Mouse (Mus musculus): Measurements from ENCODE around the gene Nufip2. TPM values are rescaled to one million over a fixed set of nuclear protein-coding genes. Genes with fewer than 3 reads are reported as not detected.
A peak's percentile ranks its signal among the peaks of the same experiment; 100 is the strongest.

The Nufip2 gene
- total RNA-seq, 2 experiments from 2014 or later = 68.5 to 73.5 TPM

DNA sequence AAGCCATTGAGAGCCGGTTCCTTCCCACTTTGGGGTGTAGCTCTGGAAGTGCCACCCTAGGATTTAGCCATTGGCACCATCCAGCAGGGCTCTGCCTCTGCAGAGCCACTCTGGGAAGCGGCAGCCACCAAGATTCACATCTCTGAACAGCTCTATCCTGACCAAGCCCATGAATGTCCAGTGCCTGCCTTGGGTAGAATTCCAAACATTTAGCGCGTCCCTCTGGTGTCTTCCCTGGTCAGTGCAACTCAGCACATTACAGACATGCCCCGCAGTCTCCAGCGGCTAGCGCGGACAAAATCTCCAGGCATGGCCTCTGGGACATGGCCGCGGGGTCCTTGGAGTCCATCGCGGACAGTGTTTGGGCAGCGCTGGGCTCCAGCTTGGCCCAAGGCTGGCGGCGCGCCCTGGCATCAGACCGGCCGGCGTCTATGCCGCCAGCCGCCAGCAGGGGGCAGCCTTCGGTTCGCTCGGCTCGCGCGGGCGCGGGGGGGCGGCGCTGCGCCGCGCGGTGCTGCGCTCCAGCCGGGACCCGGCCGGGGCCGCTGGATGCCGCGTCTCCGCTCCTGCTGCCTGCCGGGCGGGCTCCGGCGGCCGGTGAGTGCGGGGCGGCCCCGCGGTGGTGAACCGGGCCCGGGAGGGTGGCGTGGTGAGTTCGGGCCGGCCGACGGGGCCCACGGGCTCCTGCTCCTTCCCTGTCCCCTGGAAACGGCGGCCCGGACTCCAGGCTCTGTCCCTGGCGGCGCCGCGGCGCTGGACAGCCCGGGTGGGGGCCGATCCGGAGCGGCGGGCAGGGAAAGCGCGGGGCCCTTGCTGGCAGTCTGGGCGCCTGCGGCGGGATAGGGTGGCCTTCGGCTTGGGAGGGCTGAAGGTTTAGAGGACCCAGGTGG lies 77.1 kb downstream of the Nufip2 start, which contains the start of gene Myo18a:
TSS of gene Myo18a (plus strand) at position 464 of the 890 bp plus-strand sequence.
- peak; percentile 85 to 88 for DNase-seq (ENCODE audit: extremely low spot score in 1 of 2, low spot score in 2 of 2)
- intact Hi-C loops (cut with DNase I) = loop anchor here (1.0 kb wide), 1 partner anchor 30 kb away; no protein-coding TSS in a partner anchor
- peak; percentile 75 for TF ChIP-seq CTCF (IDR thresholded peaks at IDR 0.05)
- Histone ChIP-seq H3K27ac (peak within 1 kb of the TSS; percentile 97), H3K4me3 (peak within 1 kb of the TSS; percentile 84)

DNA sequence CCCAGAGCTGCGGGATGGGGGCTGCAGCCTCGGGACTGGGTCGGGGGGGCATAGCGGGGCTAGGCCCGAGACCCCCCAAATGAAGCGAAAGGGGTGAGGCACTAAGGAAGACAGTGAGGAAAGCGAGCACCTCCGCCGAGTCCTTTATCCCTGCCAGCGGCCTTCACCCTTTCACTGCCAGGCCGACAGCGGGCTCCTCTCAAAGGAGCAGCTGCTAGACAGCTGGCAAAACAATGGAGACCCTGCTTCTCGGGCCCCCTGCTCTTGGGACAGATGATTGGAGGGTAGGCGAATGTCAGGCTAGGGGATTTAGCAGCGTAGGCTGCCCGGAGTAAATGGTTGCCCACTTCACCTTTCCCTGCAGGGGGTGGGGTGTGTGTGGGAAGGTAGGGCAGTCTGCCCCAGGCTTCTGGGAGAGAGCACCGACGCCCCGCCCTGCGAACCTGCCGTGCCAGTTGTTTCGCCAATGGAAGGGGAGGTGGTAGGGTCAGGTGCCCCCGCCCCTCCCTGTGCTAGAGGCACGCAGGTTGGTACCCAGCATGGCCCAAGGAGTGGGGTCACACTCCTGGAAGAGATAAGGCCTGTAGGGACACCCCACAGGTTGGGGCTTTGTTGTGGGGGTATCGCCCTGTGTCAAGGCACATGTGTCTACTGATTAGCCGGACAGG lies 77.9 kb downstream of the Nufip2 start:
- no peak for TF ChIP-seq CTCF (IDR thresholded peaks at IDR 0.05)
- peak in 1 of 2 experiments; percentile 51 for DNase-seq (ENCODE audit: extremely low spot score in 1 of 2, low spot score in 2 of 2)
- H3K27ac ChIP-seq = peak overlapping the region; percentile 97
- H3K4me3 ChIP-seq = peak overlapping the region; percentile 84
- intact Hi-C loops (cut with DNase I) = loop anchor here (1.0 kb wide), 1 partner anchor 29 kb away; no protein-coding TSS in a partner anchor

DNA sequence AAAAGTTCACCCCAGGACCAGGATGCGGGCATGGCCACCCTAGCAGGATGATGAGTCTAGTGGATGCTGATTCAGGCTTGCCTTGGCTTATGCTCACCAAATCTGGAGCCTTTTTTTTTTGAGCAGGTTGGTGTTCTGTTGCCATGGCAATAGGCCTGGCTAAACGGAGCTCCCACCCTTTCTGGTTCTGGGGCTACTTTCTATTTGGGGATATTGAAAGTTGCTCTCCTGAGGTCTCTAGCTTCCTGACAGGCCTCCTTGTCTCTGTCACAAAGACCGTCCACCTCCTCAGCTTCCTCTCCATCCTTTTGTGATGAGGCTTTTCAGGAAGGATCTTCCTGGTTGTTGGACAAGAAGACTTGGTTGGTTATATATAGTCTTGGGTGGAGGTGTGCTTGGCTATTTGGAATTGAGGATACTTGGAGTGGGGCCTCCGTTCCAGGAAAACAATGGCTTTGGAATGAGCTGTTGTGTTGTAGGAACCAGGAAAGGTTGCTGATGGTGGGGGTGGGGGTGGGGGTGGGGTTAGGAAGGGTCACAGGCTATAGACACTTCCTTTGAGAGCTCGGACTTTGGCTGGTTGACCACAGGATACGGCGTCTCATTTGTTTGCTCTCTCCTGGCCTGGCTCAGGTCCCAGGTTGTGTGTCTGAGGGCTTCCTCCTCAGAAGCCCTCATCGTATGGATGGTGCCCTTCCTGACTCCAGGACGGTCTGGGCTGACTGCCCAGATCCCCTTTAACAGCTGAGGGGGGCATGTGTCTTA lies 78.9 kb downstream of the Nufip2 start:
- Histone ChIP-seq H3K4me3 (peak overlapping the region; percentile 84), H3K27ac (peak overlapping the region; percentile 97)
- intact Hi-C loops (cut with DNase I) = no loop called here
- peak; percentile 38 to 48 for DNase-seq (ENCODE audit: extremely low spot score in 1 of 2, low spot score in 2 of 2)
- TF ChIP-seq CTCF (IDR thresholded peaks at IDR 0.05) = no peak

DNA sequence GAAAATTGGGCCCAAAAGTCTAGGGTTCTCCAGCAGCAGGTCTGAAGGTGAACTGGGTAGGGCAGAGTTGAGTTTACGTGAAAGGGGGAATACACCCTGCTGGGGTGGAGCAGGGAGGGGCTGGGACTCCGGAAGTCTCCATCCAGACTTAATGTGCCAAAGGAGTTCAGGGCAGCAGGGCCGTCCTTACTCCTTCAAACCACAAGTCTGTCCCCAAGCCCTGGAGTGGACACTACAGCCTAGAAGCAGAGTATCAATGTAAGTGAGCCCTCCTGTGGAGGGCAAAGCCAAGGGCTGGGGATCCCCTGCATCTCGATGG lies 79.5 kb downstream of the Nufip2 start:
- Histone ChIP-seq H3K4me3 (peak overlapping the region; percentile 84), H3K27ac (peak overlapping the region; percentile 97)
- no peak for TF ChIP-seq CTCF (IDR thresholded peaks at IDR 0.05)
- DNase-seq (ENCODE audit: extremely low spot score in 1 of 2, low spot score in 2 of 2) = peak in 1 of 2 experiments; percentile 15
- intact Hi-C loops (cut with DNase I) = no loop called here

DNA sequence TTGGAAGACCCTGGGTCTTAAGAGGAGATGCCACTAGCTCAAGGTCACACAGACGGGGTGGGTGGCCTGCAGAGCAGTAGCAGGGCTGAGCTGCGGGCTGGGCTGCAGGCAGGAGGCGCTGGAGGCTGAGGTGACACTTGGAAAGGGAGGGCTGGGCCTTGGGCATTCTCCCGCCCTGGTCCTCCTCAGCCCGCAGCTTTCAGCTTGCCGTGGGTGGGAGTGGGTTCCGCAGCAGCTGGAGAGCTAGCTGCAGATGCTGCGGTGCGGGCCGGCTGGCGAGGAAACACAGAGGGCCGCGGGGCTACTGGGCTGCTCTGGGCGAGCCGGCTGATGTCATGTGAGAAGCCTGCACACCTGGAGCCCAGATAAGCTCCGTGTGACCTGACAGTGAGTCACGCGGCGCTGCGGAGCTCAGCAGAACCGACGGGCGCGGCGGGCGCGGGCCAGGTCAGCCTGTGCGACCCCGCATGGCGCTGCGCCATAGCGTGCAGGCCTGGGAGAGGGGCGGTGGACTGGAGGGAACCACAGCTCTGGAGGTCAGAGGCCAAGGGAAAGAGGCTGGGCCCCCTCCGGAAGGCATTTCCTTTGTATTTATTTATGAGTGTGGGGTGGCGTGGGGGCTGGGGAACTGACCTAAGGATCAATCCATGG lies 80.5 kb downstream of the Nufip2 start:
- Histone ChIP-seq H3K27ac (peak overlapping the region; percentile 97), H3K4me3 (peak overlapping the region; percentile 84)
- DNase-seq (ENCODE audit: extremely low spot score in 1 of 2, low spot score in 2 of 2) = peak; percentile 50 to 56
- peak; percentile 54 for TF ChIP-seq CTCF (IDR thresholded peaks at IDR 0.05)
- intact Hi-C loops (cut with DNase I) = no loop called here

DNA sequence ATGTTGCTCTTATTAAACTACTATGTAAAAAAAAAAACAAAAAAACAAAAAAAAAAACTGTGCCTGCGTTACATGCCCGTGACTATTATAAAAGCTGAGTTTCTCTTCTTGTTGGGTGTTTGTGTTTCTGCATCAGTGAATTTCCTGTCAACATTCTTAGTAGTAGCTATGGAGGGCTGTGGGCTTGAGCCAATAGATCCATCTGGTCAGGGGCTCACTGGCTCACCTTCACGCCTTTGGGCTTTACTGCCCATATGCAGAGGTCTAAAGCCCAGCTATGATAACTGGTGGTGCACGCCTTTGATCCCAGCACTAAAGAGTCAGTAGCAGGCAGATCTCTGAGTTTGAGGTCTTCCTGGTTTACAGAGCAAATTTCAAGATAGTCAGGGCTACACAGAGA lies 83.5 kb downstream of the Nufip2 start:
- intact Hi-C loops (cut with DNase I) = no loop called here
- H3K27ac ChIP-seq = no peak overlapping the region

DNA sequence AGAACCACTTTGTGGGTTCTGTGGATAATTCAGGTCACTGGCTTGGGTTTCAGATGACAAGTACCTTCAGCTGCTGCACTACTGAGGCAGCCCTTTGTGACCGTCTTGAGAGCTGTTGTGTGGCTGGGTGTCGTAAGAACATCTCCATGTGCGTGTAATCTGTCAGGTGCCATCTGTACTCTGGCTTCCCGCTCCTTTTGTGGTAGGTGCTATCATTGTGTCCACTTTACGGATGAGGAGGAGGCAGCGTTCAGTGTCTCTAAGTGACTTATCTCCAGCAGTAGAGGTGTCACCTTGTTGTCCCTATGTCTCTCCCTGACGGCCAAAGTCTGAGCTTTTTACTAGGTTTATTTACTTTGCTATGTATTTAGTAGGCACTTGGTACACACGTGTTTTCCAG lies 84.4 kb downstream of the Nufip2 start:
- Histone ChIP-seq H3K27ac (no peak overlapping the region), H3K4me3 (no peak overlapping the region)
- no peak for DNase-seq (ENCODE audit: extremely low spot score in 1 of 2, low spot score in 2 of 2)
- TF ChIP-seq CTCF (IDR thresholded peaks at IDR 0.05) = no peak
- intact Hi-C loops (cut with DNase I) = no loop called here

More for the DNA sequence above, 83.5 kb downstream of the Nufip2 start:
- no peak for DNase-seq (ENCODE audit: extremely low spot score in 1 of 2, low spot score in 2 of 2)
- H3K4me3 ChIP-seq = no peak overlapping the region
- no peak for TF ChIP-seq CTCF (IDR thresholded peaks at IDR 0.05)

DNA sequence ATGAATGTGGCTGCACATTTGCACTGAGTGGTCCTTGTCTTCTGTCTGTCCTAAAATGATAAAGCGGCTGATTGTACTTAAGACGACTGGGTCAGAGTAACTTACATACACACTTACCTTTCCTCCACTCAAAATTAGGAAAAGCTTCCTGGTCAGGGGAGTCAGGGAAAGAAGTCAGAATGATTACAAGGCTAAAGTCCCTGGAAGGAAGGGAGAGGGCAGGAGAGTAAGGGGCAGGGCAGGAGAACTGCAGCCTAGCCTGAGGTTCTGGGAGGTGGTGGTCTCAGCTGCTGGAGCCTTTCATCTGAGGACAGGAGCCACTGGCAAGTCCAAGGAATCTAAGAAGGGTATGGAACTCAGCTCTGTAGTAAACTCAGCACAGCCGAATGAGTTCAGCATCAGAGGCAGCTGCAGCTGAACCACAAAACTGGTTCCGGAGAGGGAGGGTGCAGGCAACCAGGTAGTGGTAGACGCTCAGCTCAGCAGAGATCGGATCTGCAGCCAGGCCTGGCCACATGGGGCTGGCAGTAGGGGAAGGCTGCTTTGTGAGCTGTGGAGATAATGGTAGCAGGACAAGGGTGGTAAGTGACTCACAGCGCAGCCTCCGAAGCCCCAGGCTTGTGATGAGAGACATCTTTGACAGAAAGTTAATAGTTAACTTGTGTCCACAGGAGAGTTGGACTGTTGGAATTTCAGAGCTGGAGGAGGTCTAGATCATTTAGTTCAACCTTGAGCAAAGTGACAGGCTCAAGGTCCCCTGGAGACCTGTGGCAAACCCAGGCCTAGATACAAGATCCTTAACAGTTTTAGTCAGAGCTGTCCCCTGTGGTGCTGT lies 86.1 kb downstream of the Nufip2 start:
- Histone ChIP-seq H3K27ac (no peak overlapping the region), H3K4me3 (no peak overlapping the region)
- TF ChIP-seq CTCF (IDR thresholded peaks at IDR 0.05) = no peak
- DNase-seq (ENCODE audit: extremely low spot score in 1 of 2, low spot score in 2 of 2) = no peak
- intact Hi-C loops (cut with DNase I) = no loop called here

DNA sequence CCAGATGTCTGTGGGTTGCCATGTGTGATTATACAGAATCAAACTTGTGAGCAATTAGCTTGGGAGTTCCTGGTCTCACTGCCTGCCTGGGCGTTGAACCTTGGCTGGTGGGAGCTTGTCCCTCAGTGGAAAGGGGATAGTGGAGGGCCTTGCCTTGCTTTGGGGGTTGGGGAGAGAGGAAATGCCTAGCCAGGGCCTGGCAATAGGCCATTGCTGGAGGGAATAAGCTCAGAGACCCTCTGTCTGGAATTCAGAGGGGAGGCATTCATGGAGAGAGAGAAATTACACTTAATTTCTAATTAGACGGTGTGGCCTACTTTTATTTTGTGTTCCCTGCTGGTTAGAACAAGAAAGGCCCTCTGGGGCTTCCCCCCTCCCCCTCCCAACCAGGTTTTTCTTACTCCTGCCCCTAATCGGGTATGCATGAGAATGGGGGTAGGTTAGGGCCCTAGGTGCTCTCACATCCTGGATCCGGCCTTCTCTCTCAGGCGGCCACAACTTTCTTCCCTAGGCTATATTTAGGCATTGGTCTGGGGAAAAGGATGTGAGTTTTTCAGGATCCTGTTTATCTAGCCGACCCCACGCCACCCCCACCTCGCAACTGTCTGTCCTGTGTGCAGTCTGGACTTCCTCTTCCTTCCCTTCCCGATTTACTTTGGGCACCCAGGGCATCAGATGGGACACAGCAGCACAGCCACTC lies 89.9 kb downstream of the Nufip2 start:
- Histone ChIP-seq H3K4me3 (no peak overlapping the region), H3K27ac (no peak overlapping the region; the same call in 1 of the 2 replicates)
- TF ChIP-seq CTCF (IDR thresholded peaks at IDR 0.05) = no peak
- intact Hi-C loops (cut with DNase I) = no loop called here
- no peak for DNase-seq (ENCODE audit: extremely low spot score in 1 of 2, low spot score in 2 of 2)

DNA sequence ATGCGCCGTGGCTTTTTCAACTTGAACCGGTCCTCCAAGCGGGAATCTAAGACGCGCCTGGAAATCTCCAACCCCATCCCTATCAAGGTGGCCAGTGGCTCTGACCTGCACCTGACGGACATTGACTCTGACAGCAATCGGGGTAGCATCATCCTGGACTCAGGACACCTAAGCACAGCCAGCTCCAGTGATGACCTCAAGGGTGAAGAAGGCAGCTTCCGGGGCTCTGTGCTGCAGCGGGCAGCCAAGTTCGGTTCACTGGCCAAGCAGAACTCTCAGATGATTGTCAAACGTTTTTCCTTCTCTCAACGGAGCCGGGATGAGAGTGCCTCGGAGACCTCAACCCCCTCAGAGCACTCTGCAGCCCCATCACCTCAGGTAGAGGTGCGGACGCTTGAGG lies 91.5 kb downstream of the Nufip2 start:
- no peak for TF ChIP-seq CTCF (IDR thresholded peaks at IDR 0.05)
- H3K27ac ChIP-seq = no peak overlapping the region
- intact Hi-C loops (cut with DNase I) = no loop called here
- H3K4me3 ChIP-seq = no peak overlapping the region
- no peak for DNase-seq (ENCODE audit: extremely low spot score in 1 of 2, low spot score in 2 of 2)

Data from left cerebral cortex, adult 2 months (tissue).